Mouse (Mus musculus): ENCODE data around the gene Spert.

DNA sequence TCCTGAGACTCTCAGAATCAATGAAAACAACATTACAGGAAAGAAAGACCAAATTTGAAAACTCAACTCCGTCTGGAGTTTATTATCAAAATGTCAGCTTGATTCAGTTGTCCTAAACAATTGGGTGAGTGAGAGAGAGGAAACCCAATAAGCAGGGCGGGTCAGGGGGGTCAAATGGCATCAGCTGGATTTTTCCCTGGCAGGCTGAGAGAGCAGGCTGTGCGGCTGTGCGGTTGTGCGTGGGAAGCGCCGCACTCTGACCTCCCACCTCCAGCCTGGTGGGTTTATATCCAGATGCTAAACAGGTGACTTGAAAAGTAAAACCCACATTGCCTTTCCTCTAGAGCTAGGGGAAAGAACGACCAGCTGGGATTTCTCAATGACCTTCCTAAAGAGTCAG lies 51.2 kb downstream of the Spert start:
- TF ChIP-seq CTCF (IDR thresholded peaks at IDR 0.05; ENCODE audit: insufficient read depth, low read depth, low read length) (no peak), POLR2A (IDR thresholded peaks at IDR 0.05; ENCODE audit: insufficient read depth, low read depth, low read length) (no peak)

Data from olfactory bulb, adult 2 months (tissue).